Mouse (Mus musculus) heart, adult 2 months (tissue): ENCODE results near the gene 2810408A11Rik. TPM values are rescaled to one million over a fixed set of nuclear protein-coding genes. Genes with fewer than 3 reads are reported as not detected.

Source experiments
- DNase-seq, 2 experiments: peaks; one replicate each; pipeline ENCODE4 v3.0.0; 2021
- H3K27ac ChIP-seq: fragments of 200-600 bp; 2 replicates; pipeline ENCODE4 v1.8.1; 2022
- H3K27me3 ChIP-seq: fragments of 200-500 bp; 2 replicates; pipeline ENCODE4 v1.6.1; 2012; ENCODE audit warnings: mild to moderate bottlenecking, low read length, inconsistent platforms, mixed read lengths; ENCODE audit not compliant: control insufficient read depth, insufficient read depth
- H3K36me3 ChIP-seq: fragments of 200-500 bp; 2 replicates; pipeline ENCODE4 v1.6.1; 2012; ENCODE audit warnings: low read length, inconsistent platforms; ENCODE audit not compliant: control insufficient read depth, insufficient read depth
- H3K4me1 ChIP-seq: fragments of 200-500 bp; 2 replicates; pipeline ENCODE4 v1.6.1; 2011; ENCODE audit warnings: low read length; ENCODE audit not compliant: control insufficient read depth, insufficient read depth
- H3K4me3 ChIP-seq: fragments of 200-600 bp; 2 replicates; pipeline ENCODE4 v1.8.1; 2022
- H3K79me2 ChIP-seq: fragments of 200-500 bp; replicated peaks from 2 replicates; pipeline ENCODE4 v1.6.1; 2012; ENCODE audit warnings: mild to moderate bottlenecking, inconsistent platforms, low read length, moderate library complexity, mixed read lengths; ENCODE audit not compliant: control insufficient read depth, insufficient read depth
- H3K9ac ChIP-seq: fragments of 200-500 bp; 2 replicates; pipeline ENCODE4 v1.6.1; 2012; ENCODE audit warnings: low read depth, mild to moderate bottlenecking, control low read depth, inconsistent platforms, low read length, mixed read lengths
- CTCF ChIP-seq: fragments of 200-600 bp; IDR thresholded peaks from 2 replicates; pipeline ENCODE4 v1.8.1; 2022; ENCODE audit warnings: antibody characterized with exemption, mild to moderate bottlenecking, moderate library complexity
- EP300 ChIP-seq: fragments of 200-500 bp; IDR thresholded peaks from 2 replicates; pipeline ENCODE4 v1.6.1; 2011; ENCODE audit warnings: low read depth, low read length, control low read depth; ENCODE audit not compliant: insufficient read depth
- POLR2A ChIP-seq: fragments of 200-500 bp; IDR thresholded peaks from 2 replicates; pipeline ENCODE4 v1.6.1; 2011; ENCODE audit warnings: mild to moderate bottlenecking, low read depth, low read length, control low read depth; ENCODE audit not compliant: insufficient read depth
- WGBS: fragments of 180-500 bp; shearing (Covaris S2); methylation state at CpG from one replicate; pipeline ENCODE4 v1.1.7; 2018; 5-methylcytosine and 5-hydroxymethylcytosine counted together
- intact Hi-C: fragments of 180-260 bp; cut with DNase I; formaldehyde crosslinking; loops from one replicate; pipeline ENCODE4 v1.15.1; 2025
- polyA plus RNA-seq: library from polyadenylated mRNA; depleted of rRNA; stranded (reverse); fragments of >200 nt; gene quantifications from 2 replicates; pipeline ENCODE4 v1.2.3, GENCODE M21; 2012
- total RNA-seq, 2 experiments: library from RNA; stranded (reverse); gene quantifications; 2 replicates each; pipeline ENCODE4 v1.2.3; 2021

The 2810408A11Rik gene
- total and polyA plus RNA-seq, 3 experiments: 0.23 to 0.41 (median 0.34) TPM

GRCm38 (mm10) chr11:69876186-69876585, 24.6 kb downstream of the 2810408A11Rik start:
- H3K27me3 ChIP-seq: no peaks in the 10 kb centered on the region
- TF ChIP-seq POLR2A: 0 out of 2 replicates have a peak, but pooled peaks have one; percentile 38
- TF ChIP-seq EP300: peak; percentile 82; the same call in 1 of the 2 replicates
- TF ChIP-seq CTCF: peak; percentile 47
- H3K79me2 ChIP-seq: no peaks in the 10 kb centered on the region
- 28% methylated on average over 7 of the region's 7 CpGs for WGBS
- intact Hi-C loops: loop anchor here (2.0 kb wide), 4 partner anchors 73 to 193 kb away; partner anchors contain the start of genes Polr2a and Senp3
- peaks cover 3% of the 10 kb centered on the region for H3K4me1 ChIP-seq
- H3K9ac ChIP-seq: no peak overlapping the region
- H3K27ac ChIP-seq: peak overlapping the region; percentile 79
- peak; percentile 64 to 76 for DNase-seq
- H3K4me3 ChIP-seq: peak overlapping the region; percentile 0; the same call in 1 of the 2 replicates
- H3K36me3 ChIP-seq: no peaks in the 10 kb centered on the region

GRCm38 (mm10) chr11:69872451-69872850, 28.3 kb downstream of the 2810408A11Rik start:
- intact Hi-C loops: no loop called here
- DNase-seq: no peak
- WGBS: 70% methylated on average over 4 of the region's 4 CpGs

GRCm38 (mm10) chr11:69871822-69872221, 29.0 kb downstream of the 2810408A11Rik start:
- Histone ChIP-seq H3K27ac (no peak overlapping the region), H3K36me3 (no peaks in the 10 kb centered on the region), H3K79me2 (no peaks in the 10 kb centered on the region), H3K4me3 (no peak overlapping the region), H3K9ac (no peak overlapping the region), H3K4me1 (peaks cover 3% of the 10 kb centered on the region; the same call in 1 of the 2 replicates), H3K27me3 (no peaks in the 10 kb centered on the region)
- TF ChIP-seq POLR2A (no peak), EP300 (no peak), CTCF (no peak)
- intact Hi-C loops: no loop called here
- no peak for DNase-seq
- WGBS: 88% methylated on average over 7 of the region's 7 CpGs

More at GRCm38 (mm10) chr11:69872451-69872850, 28.3 kb downstream of the 2810408A11Rik start:
- peaks cover 3% of the 10 kb centered on the region; the same call in 1 of the 2 replicates for H3K4me1 ChIP-seq
- no peaks in the 10 kb centered on the region for H3K27me3 ChIP-seq
- H3K27ac ChIP-seq: no peak overlapping the region
- no peak overlapping the region for H3K4me3 ChIP-seq
- H3K9ac ChIP-seq: no peak overlapping the region
- TF ChIP-seq EP300: no peak
- TF ChIP-seq CTCF: no peak
- no peak for TF ChIP-seq POLR2A
- H3K79me2 ChIP-seq: no peaks in the 10 kb centered on the region
- H3K36me3 ChIP-seq: no peaks in the 10 kb centered on the region

GRCm38 (mm10) chr11:69870289-69871069, 30.3 kb downstream of the 2810408A11Rik start:
- Histone ChIP-seq H3K36me3 (no peaks in the 10 kb centered on the region), H3K4me1 (0 out of 2 replicates have a peak, but pooled peaks cover 3% of the 10 kb centered on the region), H3K27ac (no peak overlapping the region), H3K9ac (no peak overlapping the region), H3K4me3 (no peak overlapping the region), H3K79me2 (no peaks in the 10 kb centered on the region), H3K27me3 (no peaks in the 10 kb centered on the region)
- 86% methylated on average over 2 of the region's 2 CpGs for WGBS
- intact Hi-C loops: no loop called here
- TF ChIP-seq CTCF (no peak), POLR2A (no peak), EP300 (no peak)
- DNase-seq: no peak

- no peaks in the 10 kb centered on the region for H3K36me3 ChIP-seq
- H3K79me2 ChIP-seq: no peaks in the 10 kb centered on the region
- peaks cover 7% of the 10 kb centered on the region for H3K4me1 ChIP-seq
- H3K27ac ChIP-seq: no peak overlapping the region
- H3K9ac ChIP-seq: no peak overlapping the region
- WGBS: 36% methylated on average over 9 of the region's 9 CpGs
- no peaks in the 10 kb centered on the region for H3K27me3 ChIP-seq
- intact Hi-C loops: no loop called here
- DNase-seq: no peak
- TF ChIP-seq CTCF (no peak), POLR2A (no peak), EP300 (no peak)
- no peak overlapping the region for H3K4me3 ChIP-seq
Measured at GRCm38 (mm10) chr11:69867335-69867734, 33.5 kb downstream of the 2810408A11Rik start.

- Histone ChIP-seq H3K79me2 (no peaks in the 10 kb centered on the region), H3K4me1 (peaks cover 7% of the 10 kb centered on the region), H3K36me3 (no peaks in the 10 kb centered on the region), H3K27ac (peak overlapping the region; percentile 18), H3K4me3 (no peak overlapping the region), H3K9ac (no peak overlapping the region), H3K27me3 (no peaks in the 10 kb centered on the region)
- WGBS: 61% methylated on average over 9 of the region's 9 CpGs
- intact Hi-C loops: no loop called here
- no peak for DNase-seq
- TF ChIP-seq EP300 (no peak), POLR2A (peak; percentile 51; the same call in 1 of the 2 replicates)
Measured at GRCm38 (mm10) chr11:69865561-69865960, 35.2 kb downstream of the 2810408A11Rik start.
